Mouse (Mus musculus) kidney, postnatal 14 days (tissue): Measurements from ENCODE around the gene Prps1l3.
A peak's percentile ranks its signal among the peaks of the same experiment; 100 is the strongest.

Experiments used
- DNase-seq: peaks from one replicate; pipeline ENCODE4 v3.0.0; 2022; ENCODE audit warnings: mixed read lengths

Prps1l3 gene

GRCm38 (mm10) chr12:57243671-57244495 lies 13.7 kb downstream of the Prps1l3 start:
- no peak for DNase-seq

- no peak for DNase-seq
These were observed 28.4 kb downstream of the Prps1l3 start for GRCm38 (mm10) chr12:57258572-57258971.

GRCm38 (mm10) chr12:57275456-57275855 lies 45.2 kb downstream of the Prps1l3 start:
- DNase-seq, result no peak

GRCm38 (mm10) chr12:57281155-57282114 lies 51.2 kb downstream of the Prps1l3 start:
- peak; percentile 33 for DNase-seq

GRCm38 (mm10) chr12:57285303-57286059 lies 55.3 kb downstream of the Prps1l3 start:
- no peak for DNase-seq
